Mouse (Mus musculus): ENCODE measurements around the gene St6galnac6.

St6galnac6 gene

DNA sequence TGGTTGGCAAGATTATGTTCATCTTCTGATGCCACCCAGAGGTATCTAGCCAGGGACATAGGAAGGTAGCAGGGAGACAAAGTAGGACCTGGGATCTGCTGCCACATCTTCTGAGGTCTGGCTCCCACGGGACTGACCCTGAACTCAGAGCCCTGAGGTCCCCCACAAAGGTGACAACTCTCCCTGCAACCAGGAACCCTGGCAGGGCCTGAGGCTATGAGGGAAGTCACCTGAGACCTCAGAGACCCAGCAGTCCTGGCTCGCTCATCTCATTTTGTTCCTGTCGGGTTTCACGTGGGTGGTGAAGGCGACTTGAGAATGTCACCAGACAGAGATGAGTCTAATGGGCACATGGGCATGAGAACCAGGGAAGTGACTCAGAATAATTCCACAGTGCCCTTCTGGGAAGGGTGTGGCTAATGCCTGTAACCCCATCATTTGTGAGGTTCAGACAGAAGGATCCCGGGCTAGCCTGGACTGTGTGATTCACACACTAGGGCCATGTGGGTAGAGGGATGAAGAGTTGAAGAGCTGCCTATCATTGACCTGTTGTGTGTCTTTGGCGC lies 14.3 kb upstream of the St6galnac6 start:
- DNase-seq (ENCODE audit: low read depth): no peak

DNA sequence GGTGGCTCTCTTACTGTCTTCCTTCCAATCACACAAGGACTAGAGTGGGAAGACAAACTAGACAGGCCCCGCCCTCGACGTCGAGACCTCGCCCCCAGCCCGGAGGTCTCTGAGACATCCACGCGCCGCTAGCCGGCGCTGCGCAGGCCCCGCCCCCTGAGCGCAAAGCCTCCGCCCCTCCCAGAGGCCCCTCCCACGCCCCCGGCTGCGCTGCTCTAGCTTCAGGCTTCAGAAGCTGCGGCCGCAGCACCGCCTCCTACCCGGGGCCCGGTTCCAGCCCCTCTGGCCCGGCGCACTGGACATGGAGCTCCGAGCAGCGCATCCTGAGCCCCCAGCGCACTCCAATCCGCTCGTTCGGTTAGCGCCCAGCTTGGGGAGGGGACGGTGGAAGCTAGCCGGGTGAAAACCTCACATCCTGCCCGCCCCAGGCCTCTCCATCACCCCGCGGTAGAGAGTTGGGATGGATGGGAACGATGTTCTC lies 12.6 kb upstream of the St6galnac6 start, which contains the start of gene St6galnac4:
St6galnac4 (plus strand) TSS at position 225 of the 481 bp plus-strand sequence.
- DNase-seq (ENCODE audit: low read depth): peak; percentile 84

DNA sequence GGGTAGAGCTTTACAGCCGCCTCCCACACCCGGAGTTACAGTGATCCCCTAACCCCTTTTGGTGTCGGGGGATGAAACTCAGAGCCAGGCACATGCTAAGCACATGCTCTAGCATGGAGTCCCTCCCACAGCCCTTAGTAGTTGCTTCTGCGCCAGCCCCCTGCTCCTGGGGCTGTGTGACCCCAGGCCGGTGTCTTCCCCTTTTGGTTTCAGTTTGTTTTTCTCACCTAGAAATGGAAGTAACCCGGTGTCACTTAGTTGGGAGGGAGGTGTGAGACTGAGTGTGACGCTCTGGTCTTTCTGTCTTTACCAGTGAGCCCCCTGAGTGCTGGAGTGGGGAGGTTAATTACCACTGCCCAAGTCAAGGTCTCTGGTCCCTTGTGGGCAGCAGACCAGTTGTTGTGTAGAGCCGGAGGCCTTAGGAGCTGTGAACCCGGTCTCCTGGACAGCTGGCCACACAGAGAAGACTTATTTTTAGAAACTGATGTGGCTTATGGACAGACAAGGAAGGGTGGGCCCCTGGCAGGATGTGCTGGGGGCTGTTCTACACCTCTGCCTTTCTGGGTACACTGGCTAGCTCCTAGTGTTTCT lies 11.7 kb upstream of the St6galnac6 start:
- no peak for DNase-seq (ENCODE audit: low read depth)

DNA sequence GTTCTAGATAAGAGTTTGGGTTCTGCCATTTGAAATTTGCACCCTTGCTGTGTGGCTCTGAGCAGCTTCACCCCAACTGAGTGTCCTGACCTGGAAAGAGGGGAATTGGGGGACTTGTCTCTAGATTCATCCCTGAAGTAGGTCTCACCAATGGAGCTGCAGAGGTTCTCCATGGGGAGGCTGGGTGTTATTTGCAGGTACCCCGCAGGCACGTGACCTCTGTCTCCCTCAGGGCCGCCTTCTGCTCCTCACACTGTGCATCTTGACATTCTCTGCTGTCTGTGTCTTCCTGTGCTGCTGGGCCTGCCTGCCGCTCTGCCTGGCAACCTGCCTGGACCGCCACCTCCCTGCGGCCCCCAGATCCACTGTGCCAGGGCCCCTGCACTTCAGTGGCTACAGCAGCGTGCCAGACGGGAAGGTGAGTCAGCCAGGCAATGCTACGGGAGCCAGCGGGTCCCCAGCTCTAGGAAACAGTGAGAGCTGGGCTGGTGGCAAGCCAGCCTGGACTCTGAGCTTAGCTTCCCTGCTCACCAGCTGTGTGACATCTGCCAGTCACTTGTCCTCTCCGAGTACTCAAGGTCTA lies 10.2 kb upstream of the St6galnac6 start:
- DNase-seq (ENCODE audit: low read depth): no peak

DNA sequence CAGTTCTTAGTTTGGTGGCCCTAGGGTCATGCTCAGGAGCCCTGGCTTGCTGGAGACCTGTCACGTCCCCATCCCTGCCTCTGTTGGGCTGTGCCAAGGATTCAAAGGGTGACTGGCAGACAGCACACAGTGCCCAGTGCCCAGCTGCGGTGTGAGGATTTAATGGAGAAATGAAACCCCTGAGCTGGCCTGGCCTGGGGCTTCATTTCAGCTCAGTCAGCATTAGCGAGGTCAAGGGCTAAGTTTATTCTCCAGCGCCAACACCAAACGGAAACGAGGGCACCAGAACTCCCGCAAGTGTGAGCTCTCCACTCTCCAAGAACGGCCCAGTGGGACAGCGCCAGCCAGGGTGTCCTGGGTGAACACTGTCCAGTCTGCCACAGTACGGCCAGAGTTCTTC lies 9.3 kb upstream of the St6galnac6 start:
- DNase-seq (ENCODE audit: low read depth): no peak

DNA sequence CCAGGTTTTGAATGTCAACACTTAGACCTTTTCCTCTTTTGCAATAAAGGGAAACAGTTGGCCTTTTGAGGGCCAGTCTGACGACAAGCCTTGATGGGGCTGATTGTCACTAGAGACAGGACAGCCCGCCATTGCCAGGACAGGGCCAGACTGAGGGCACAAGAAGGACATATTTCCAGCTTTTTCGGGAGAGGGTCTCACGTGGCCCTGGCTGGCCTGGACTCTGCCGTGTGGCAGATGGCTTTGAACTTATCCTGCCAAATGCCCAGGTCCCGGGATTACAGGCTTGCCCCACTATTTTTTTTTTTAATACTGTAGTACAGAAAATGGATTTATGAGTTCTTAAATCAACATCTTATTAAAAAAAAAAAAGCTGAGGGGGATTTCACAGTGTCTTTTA lies 8.3 kb upstream of the St6galnac6 start:
- no peak for DNase-seq (ENCODE audit: low read depth)

DNA sequence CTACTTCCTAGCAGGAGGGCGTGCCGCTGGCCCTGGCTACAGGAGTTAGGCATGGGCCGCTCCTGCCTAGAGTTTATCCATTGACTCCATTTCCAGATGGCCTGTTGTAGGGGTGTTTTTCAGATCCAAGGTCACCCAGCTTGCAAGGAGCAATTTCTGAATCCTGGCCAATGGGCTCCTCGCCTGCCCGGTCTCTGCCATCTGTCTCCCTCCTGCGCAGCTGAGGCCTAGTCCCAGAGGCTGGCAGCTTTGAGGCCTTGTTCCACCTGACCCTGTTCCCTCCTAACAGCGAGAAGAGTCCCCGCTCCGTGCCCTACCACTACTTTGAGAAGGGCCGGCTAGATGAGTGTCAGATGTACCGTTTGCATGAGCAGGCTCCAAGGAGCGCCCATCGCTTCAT lies 2.8 kb upstream of the St6galnac6 start:
- no peak for DNase-seq (ENCODE audit: low read depth)

DNA sequence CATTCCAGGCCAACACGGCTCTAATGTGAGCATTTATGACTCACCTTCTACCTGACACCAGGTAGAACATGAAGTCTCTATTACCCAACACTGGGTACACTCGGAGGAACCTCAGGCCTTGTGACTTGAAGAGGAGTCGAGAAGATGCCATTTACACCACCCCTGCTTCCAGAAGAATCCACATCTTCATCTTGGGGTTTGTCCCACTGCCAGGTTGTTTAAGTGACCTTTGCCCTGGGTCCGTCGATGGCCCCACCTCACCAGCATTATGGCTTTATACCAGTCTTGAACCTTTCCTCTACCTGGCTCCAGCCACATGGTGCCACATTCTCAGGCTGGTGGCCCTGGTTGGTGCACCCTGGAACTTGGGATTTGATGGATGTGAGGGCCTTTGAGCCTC lies 2.3 kb upstream of the St6galnac6 start:
- no peak for DNase-seq (ENCODE audit: low read depth)

DNA sequence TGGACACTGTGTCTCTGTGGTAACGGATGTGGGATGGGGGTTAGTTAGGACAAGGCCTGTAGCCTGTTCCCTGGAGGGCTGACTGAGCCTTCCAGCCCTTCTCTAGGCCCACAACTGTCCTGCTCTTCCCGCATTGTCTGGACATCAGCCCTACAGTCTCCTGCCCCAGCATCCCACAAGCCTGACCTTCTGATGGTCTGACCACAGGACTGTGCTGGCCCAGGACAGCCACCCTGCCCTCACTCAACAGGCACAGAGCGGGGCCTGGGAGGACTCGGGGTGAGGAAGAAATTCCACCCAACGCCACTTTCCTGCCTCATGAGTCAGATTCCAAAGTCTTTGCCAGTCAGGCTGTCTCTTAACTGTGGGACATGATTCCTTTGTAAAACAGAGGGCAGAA lies 1.8 kb upstream of the St6galnac6 start:
- no peak for DNase-seq (ENCODE audit: low read depth)

DNA sequence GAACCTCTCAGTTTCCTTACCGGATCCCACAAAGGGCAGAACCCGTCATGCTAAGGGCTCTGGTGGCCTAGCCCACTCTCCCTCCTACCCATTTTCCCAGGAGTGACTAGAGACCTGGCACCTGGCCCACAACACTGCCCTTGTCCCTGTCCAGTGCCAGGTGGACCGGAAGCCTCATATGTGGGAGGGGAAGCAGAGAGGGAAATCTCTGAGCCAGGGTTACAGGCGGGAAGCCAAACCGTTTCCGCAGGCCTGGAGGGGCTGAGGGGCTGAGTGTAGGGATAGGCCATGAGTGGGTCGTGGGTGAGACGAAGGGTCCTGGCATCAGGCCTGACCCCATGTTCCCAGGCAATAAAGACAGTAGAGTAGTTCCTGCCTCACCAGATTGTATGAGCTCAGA lies 1.0 kb upstream of the St6galnac6 start:
- DNase-seq (ENCODE audit: low read depth): no peak

DNA sequence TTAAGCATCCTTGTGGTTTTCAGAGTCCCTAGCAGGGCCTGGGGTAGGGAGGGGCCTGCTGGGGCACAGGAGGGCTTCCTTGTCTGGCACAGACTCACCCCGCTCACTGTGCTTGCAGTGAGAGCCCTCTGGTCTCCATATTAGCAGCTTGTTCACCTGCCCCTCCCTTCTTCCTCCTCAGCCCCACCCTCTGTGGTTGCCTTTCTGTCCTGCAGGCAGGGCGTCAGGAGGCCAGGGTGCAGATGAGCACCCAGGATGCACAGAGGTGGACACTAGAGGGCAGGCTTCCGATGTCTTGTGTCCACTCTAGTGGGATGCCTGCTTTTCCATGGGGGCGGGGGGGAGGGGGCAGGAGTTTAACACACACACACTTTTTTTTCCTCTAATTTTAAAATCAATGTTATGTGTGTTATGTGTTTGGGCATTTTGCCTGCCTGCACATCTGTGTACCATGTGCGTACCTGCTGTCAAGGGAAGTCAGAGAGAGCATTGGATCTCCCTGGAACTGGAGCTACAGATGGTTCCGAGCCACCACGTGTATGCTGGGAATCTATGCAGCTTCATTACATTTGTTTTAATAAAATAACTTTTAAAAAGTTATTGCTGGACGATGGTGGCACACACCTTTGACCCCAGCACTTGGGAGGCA lies 2.0 kb downstream of the St6galnac6 start:
- no peak for DNase-seq (ENCODE audit: low read depth)

DNA sequence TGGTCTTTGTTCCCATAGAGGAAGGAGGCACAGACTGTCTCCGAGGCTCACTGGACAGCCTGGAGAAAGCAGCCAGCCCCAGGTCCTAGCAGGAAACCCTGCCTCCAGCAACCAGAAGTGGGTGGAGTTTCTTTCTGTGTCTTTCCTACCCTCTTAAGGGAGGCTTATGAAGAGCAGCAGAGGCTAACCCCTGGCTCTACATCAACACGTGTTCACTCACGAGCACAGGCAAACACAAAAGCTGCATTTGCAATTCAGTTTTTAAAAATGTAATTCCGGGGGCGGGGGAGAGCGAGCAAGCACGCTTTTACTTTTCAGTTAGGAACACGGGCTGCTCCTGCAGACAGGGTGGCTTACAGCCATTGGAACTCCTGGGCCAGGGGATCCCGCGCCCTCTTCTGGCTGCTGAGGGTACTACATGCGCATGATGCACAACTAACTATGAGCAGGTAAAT lies 3.1 kb downstream of the St6galnac6 start:
- DNase-seq (ENCODE audit: low read depth): no peak

DNA sequence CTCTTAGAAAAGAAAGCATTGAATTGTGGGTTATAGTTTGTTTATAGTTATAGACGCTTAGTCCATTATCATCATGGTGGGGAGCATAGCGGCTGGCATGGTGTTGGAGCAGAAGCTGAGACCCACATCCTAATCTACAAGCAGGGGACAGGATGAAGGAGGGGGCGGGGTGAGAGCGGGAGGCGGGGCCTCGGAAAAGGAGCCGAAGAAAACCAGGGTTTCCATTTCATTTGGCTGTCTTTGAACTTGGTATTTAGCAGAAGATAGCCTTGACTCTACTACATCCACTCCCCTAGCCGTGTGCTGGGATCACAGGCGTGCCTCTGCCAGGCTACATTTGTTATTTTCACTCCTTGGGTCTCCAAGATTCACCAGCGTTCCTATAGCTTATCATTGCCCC lies 5.1 kb downstream of the St6galnac6 start:
- no peak for DNase-seq (ENCODE audit: low read depth)

DNA sequence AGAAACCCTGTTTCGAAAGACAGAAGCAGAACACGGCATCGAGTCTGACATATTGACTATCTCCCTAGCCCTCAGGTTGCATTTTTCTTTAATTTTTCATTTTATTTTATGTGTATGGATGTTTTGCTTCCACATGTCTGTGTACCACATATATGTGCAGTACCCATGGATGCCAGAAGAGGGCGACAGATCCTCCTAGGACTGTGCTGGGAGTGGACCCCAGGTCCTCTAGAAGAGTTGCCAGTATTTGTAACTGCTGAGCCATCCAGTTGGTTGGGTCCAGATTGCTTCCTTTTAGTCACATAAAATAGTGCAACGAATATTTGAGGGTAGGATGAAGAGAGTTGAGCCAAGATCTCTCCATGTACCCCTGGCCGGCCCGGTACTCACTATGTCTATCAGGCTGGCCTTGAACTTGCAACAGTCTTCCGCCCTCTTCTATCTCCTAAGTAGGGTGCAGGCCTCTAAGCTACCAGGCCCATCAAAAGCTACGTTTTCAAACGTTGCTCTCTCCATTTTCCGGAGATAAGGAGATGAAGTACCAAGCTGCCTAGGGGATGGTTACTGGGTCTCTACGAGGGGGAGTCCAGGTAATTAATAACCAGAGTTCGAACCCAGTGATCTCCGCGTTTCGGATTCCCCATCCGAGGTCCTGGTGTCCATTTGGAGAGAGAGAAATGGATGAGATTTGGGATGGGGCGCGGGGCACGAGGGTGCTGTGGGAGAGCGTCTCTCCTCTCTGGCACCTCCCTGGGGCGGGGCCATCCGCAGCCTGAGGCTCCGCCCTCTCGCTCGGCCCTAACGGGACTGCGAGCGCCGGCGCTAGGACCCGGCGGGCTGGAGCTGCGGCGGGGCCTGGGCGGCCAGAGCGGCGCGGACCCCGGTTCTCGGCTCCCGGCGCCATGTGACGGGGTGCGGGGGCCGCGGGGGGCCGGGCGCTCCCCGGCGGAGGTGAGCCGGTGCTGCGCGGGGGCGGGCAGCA lies 6.9 kb downstream of the St6galnac6 start:
- peak; percentile 82 for DNase-seq (ENCODE audit: low read depth)

DNA sequence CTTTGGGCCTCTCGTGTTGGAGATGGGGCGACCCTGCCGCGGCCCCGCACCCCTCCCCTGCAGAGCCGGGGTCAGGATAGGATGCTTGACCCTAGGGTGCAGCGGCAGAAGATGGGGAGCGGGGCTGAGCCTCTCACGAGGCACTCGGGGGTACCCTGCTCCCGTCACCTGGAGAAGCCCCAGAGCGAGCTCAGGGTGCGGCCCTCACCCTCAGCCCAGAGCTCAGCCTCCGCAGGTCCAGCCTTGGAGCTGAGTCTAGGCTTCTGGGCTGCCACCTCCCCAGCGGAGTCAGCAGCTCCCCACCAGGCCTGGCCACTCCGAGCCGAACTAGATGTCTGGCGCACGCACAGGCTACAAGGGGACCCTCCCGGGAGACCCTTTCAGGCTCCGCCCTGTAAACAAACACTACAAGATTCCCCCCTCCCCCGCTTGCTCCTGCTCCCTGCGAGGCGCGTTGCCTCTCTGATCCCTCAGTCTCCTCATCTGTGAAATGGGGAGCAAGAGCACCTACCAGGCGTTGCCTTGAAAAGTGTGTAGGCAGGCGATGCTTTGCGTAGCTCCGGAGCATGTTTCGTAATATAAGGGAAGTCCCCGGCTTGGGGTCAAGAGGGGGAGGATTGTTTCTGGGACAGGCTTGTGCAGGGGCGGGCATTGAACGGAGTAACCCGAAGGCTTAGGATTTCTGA lies 7.9 kb downstream of the St6galnac6 start:
- DNase-seq (ENCODE audit: low read depth): no peak

DNA sequence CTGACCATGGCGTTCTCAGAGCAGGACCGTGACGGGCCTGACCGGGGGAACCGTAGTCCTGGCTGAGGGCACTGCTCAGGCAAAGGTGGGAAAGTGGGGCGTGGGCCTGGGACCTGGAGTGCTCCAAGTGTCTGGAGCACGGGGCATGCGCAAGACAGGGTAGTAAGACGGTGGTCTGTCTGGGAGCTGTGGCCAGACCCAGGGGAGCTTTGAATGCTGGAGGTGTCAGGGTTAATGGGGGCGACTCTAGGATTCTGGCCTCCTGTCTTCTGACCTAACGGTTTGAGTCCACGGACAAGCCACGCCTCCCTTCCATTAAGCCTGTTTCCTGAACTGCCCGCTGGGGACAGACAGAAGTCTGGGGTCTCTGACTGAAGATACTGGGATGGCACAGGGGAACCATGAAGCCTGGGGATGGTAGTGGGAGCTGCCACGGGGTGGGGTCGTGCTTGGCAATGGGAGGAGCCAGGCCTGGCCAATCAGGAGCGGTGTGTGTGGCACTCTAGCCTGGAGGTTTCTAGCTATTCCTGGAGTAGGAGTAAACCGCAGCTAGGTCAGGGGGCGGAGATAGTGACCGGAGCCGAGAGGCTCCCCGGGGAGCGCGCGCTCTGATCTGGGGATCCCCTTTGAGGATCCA lies 8.8 kb downstream of the St6galnac6 start:
- DNase-seq (ENCODE audit: low read depth): peak; percentile 80

DNA sequence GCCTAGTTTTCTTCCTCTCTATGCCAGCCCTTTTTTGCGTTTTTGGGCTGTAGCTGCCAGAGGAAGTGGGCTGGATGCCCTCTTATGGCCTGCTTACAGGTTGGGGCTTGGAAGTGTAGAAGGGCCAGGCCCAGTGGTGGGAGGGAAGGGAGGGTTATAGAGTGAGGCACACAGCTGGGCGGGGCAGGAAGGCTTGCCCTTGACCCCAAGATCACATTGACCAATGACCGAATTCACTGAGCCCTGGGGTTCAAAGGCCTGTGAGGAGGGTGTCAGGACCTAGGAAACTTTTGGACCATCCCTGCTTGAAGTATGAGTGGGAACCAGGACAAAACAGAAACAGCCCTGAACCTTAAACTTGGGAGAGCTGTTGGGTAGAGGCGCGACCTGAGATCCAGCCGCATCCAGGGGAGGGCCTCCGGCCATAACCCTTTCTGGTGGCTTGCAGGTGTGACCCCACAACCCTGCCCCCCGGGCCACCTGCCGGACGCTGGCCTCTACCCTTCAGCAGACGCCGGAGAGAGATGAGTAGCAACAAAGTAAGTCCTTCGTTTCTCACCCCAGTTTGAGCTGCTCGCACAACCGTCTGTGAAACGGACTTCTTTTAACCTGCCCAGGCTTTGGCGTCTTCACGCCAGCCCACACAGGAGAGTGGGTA lies 9.4 kb downstream of the St6galnac6 start:
- DNase-seq (ENCODE audit: low read depth): no peak

DNA sequence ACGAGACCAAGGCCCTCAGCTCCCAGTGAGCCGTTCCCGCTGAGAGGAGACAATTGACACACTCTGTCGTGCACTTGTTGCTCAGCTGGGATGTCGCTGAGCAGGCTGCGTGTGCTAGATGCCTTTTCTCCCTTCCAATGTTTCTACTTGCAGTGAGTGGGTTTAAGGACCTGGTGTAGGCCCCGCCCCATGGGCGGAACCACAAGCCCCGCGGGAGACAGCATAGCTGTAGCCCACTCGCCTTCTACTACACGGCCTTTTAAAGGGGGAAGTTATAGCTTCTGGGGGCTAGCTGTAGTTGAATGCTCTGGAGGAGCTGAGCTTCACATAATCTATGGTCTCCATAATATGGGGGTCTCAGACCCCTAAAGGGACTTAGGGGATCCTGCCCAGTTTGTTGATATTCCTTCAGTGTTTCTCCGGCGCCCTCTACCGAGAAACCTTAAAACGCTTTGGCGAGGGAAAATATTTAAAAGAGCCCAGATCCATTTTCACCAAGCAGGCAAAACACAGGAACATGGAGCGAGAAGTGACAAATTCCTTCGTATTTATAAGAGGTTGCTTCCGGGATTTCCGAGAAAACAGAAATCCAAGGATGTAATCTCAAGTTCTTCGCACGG lies 11.2 kb downstream of the St6galnac6 start:
- no peak for DNase-seq (ENCODE audit: low read depth)

DNA sequence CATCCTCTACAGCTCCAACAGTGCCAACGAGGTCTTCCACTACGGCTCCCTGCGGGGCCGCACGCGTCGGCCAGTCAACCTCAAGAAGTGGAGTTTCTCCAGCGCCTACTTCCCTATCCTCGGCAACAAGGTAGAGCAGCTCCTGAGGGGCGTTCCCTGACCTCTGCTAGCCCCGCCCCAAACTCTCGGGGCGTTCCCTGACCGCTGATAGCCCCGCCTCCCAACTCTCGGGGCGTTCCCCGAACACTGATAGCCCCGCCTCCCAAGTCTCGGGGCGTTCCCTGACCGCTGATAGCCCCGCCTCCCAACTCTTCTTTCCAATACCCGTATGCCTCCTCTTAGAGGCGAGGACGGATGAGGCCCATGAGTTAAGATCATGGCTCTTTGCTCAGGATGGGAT lies 12.8 kb downstream of the St6galnac6 start:
- no peak for DNase-seq (ENCODE audit: low read depth)

DNA sequence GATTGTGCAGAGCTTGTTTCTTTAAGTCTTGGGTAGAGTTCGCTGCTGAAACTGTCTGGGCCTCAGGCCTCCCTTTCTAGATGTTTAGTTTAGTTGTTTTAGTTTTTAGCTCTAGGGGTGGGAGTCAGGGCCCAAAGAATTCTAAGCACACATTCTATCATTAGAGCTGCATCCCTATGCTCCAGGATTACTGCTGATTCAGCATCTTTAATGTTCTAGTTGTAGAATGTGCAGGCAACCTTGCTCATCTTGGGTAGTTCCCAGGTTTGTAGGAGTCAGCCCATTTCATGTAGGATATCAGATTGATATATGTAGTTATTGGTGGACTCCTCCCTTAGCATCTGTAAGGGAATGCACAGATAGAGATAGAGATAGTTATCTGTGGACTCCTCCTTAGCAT lies 17.6 kb downstream of the St6galnac6 start:
- no peak for DNase-seq (ENCODE audit: low read depth)

Data from c-Kit-positive CD71-positive TER-119-negative erythroid progenitor cells, embryonic 14.5 days (primary cell).